Mouse (Mus musculus): Measurements from ENCODE around the gene Gpsm1.

DNA sequence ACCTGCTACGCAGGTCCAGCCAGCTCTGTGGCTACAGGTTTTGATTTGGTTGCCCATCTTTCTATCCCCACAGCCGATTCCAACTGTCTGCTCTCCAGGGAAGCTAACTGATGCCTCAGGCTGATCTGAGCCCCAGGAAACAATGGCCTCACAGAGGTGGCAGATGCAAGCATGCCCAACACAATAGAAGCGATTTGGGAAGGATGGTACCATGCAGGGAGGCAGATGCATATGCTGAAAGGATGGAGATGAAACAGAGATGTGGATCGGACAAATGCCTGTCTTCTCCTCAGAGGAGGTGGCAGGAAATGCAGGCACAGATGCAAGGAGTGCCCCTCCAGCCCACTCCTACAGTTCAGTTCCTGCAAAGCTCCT lies 16.5 kb upstream of the Gpsm1 start:
- no peak for TF ChIP-seq CTCF (IDR thresholded peaks at IDR 0.05; ENCODE audit: borderline replicate concordance, extremely low read depth, insufficient read depth, insufficient read length)
- no peak for TF ChIP-seq POLR2A (IDR thresholded peaks at IDR 0.05; ENCODE audit: borderline replicate concordance, extremely low read depth, insufficient read depth, insufficient read length, poor library complexity, severe bottlenecking)
